Mouse (Mus musculus): ENCODE measurements around the gene Adra2c.

Adra2c gene

DNA sequence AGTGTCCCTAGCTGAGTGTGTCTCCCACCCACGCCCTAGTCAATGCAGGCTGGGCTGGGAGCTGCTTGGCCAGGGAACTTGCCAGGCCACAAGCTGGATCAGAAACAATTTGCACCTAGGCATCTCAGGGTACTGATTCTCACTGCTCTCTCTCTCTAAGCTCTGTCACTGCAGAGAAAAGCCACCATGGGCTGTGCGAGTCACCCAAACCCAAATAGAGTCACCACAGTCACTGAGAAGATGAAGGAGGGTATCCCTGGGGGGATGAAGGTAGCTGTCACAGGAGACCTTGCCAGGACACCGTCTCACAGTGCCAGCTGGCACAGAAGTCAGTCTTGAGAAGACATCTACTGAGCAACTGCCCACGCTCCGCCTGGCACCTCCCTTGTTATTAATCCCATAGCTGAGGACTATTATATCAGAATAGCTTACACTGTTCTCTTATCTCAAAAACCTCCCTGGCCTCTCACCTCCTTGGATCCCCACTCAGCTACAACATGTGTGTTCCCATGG is 33.7 kb downstream of the Adra2c start:
- DNase-seq (ENCODE audit: low spot score) = no peak

DNA sequence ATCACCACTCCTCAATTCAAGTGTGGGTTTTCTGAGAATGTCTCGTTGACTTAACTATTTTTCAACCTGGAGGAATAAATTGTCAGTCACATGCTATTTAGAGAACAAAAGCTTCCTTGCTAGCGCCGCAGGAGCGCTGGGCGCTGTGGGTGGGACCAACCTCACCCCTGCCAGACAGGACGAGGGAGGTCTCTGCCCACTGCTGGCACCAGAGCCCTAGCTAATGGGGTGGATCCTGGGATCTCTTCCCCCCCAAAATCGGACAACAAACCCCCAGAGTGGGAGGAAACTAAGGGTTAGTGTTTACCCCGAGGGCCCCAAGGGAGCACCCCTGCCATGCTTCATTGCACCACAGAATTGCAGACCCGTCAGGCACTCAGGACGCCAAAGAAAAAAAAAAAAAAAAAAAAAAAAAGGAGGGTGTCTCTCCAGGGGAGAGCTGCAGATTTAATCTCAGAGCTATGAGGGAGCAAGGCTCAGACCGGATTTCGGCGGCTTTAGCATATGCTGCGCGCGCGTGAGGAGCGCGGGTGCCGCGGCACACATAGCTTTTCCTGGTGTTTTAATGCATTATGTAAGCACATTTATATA is 35.2 kb downstream of the Adra2c start:
- DNase-seq (ENCODE audit: low spot score) = peak; percentile 58

DNA sequence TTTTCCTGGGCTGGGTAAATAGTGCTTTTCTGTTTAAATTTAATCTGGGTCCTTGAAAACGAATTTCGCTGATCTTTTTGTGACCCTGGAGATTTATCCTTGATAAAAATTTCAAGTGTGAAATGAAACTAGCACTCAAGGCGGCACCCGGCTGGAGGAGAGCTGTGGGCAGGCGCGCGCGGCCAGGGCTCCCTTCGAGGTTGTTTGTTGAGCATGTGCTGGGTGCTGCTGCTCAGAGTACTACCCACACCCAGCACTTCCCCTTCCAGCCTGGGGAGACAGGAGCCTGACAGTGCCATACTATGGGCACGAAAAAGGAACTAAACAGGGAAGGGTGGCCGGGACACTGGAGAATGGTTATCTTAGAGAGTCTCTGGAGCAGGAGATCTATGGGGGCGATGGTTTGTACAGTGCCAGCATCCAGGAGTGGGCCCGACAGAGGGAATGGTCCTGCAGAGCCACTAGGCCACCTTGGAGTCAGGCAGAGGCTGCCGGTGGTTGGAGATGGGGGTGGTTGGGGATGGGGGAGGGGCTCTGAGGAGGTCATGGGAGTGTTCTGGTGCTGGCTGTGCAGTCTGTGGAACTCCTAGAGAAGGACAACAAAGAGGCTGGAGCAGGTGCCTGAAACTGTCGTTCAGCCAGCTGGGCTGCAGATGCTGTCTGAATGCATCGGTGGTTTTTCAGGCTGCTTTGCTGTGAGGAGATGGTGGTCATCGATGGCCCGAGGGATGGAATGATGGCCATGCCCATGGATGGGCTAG is 35.9 kb downstream of the Adra2c start:
- DNase-seq (ENCODE audit: low spot score) = peak; percentile 41

DNA sequence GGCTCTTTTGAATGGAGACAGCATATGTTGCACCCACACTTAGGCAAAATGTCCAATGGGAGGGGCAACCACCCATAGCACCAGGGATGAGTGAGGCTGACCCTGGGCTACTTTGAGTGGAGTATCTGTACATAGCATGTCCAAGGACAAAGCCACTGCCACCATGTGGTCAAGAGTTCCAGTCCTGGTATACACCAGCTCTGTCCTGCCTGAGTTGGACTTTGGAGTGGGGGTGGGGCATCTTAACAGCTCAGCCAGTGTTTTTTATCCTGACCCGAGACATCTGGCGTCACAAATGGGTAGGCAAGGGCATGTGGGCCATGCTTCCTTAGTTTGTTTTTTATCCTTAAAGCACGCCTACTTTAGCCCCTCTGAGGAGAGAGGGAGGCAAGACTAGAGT is 36.5 kb downstream of the Adra2c start:
- peak; percentile 5 for DNase-seq (ENCODE audit: low spot score)

DNA sequence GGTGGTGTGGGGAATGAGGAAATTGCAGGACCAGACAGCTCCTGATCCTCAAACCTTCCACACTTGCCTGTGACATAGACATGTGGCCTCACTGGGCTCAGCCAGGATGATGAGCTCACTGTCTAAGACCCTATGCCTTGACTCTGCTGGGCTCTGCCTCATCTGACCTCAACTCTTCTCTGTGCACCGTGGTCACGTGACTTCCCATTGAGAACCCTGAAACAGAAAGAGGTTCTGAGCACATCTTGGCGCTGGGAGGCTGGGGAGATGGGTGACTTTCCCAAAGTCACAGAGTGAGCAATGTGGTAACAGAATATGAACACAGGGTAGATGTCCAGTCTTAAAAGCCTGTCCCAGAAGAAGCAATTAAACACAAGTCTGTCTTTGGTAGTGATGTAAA is 37.1 kb downstream of the Adra2c start:
- no peak for DNase-seq (ENCODE audit: low spot score)

DNA sequence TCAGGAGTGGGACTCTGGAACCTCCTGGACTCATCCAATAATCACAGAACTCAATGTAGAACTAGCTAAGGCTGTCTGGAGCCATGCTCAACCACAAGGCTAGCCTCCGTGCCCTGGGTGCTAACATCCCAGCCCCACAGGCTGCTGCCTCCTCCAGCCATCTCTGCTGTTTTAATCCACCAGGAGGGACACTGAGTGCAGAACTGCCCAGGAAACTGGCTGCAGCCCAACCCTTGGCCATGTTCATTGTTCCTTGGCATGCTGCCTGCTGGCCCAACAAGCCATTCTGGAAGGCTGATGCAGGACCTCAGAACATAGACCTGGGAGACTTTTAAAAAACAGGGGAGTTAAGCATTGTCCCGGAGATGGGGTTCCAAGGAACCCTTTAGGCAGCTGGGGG is 42.5 kb downstream of the Adra2c start:
- DNase-seq (ENCODE audit: low spot score) = no peak

DNA sequence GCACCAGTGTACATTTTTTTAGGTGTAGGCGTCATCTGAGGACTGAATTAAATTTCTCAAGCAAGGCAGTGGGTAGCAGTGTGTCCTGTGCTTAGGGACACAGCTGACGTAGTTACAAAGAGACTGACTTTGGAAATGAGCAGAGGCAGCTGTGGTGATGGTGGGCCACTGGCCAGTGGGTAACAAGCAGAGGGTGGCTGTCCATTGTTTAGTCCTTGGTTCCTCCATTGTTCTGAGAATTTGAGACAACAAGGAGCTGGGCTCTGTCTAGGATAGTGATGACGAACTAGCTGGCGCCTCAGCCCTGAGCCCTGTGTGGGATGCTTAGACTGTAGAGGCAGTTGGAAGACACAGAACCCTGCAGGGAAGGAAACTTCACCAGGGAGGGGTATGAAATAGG is 52.7 kb downstream of the Adra2c start:
- DNase-seq (ENCODE audit: low spot score) = no peak

All from embryo, embryonic 10.5 days (tissue).